Mouse (Mus musculus): Measurements from ENCODE around the gene Ctsll3.

Gene Ctsll3

GRCm38 (mm10) chr13:60802749-60803148 is at the start of gene Ctsll3:
TSS of gene Ctsll3 (minus strand) at chr13:60802849.
- no peak for DNase-seq (ENCODE audit: low read depth)

- DNase-seq (ENCODE audit: low read depth): no peak
These were observed 45.8 kb upstream of the Ctsll3 start for GRCm38 (mm10) chr13:60848241-60849120.

GRCm38 (mm10) chr13:60843153-60843552 is 40.5 kb upstream of the Ctsll3 start:
- DNase-seq (ENCODE audit: low read depth): no peak

GRCm38 (mm10) chr13:60842703-60843102 is 40.1 kb upstream of the Ctsll3 start:
- no peak for DNase-seq (ENCODE audit: low read depth)

GRCm38 (mm10) chr13:60839353-60839902 is 36.8 kb upstream of the Ctsll3 start:
- DNase-seq (ENCODE audit: low read depth): no peak

- no peak for DNase-seq (ENCODE audit: low read depth)
These were observed 23.4 kb upstream of the Ctsll3 start for GRCm38 (mm10) chr13:60826052-60826451.

- DNase-seq (ENCODE audit: low read depth): no peak
These were observed 18.0 kb upstream of the Ctsll3 start for GRCm38 (mm10) chr13:60820486-60821175.

- no peak for DNase-seq (ENCODE audit: low read depth)
These were observed 16.8 kb upstream of the Ctsll3 start for GRCm38 (mm10) chr13:60819469-60819868.

- no peak for DNase-seq (ENCODE audit: low read depth)
These were observed 11.1 kb upstream of the Ctsll3 start for GRCm38 (mm10) chr13:60813722-60814121.

GRCm38 (mm10) chr13:60812768-60813167 is 10.1 kb upstream of the Ctsll3 start:
- no peak for DNase-seq (ENCODE audit: low read depth)

GRCm38 (mm10) chr13:60809690-60810089 is 7.0 kb upstream of the Ctsll3 start:
- no peak for DNase-seq (ENCODE audit: low read depth)

- no peak for DNase-seq (ENCODE audit: low read depth)
These were observed 13.2 kb downstream of the Ctsll3 start for GRCm38 (mm10) chr13:60789466-60789865.

GRCm38 (mm10) chr13:60786264-60786663 is 16.4 kb downstream of the Ctsll3 start, which contains the start of gene BC051665:
TSS of gene BC051665 (minus strand) at chr13:60786364.
- no peak for DNase-seq (ENCODE audit: low read depth)

GRCm38 (mm10) chr13:60783301-60783700 is 19.3 kb downstream of the Ctsll3 start:
- DNase-seq (ENCODE audit: low read depth): no peak

GRCm38 (mm10) chr13:60780534-60780933 is 22.1 kb downstream of the Ctsll3 start:
- no peak for DNase-seq (ENCODE audit: low read depth)

- no peak for DNase-seq (ENCODE audit: low read depth)
These were observed 41.5 kb downstream of the Ctsll3 start for GRCm38 (mm10) chr13:60761161-60761560.

GRCm38 (mm10) chr13:60760392-60760791 is 42.3 kb downstream of the Ctsll3 start:
- DNase-seq (ENCODE audit: low read depth): no peak

GRCm38 (mm10) chr13:60759136-60759535 is 43.5 kb downstream of the Ctsll3 start:
- DNase-seq (ENCODE audit: low read depth): no peak

- no peak for DNase-seq (ENCODE audit: low read depth)
These were observed 45.4 kb downstream of the Ctsll3 start for GRCm38 (mm10) chr13:60757292-60757691.

GRCm38 (mm10) chr13:60755251-60755650 is 47.4 kb downstream of the Ctsll3 start:
- DNase-seq (ENCODE audit: low read depth): no peak

- no peak for DNase-seq (ENCODE audit: low read depth)
These were observed 49.4 kb downstream of the Ctsll3 start for GRCm38 (mm10) chr13:60753216-60753615.

GRCm38 (mm10) chr13:60750930-60751329 is 51.7 kb downstream of the Ctsll3 start:
- DNase-seq (ENCODE audit: low read depth): no peak

GRCm38 (mm10) chr13:60748556-60748955 is 54.1 kb downstream of the Ctsll3 start:
- DNase-seq (ENCODE audit: low read depth): no peak

Measured in fibroblast of lung, adult 2 months (primary cell).